Mouse (Mus musculus): ENCODE data around the gene Etv6.

DNA sequence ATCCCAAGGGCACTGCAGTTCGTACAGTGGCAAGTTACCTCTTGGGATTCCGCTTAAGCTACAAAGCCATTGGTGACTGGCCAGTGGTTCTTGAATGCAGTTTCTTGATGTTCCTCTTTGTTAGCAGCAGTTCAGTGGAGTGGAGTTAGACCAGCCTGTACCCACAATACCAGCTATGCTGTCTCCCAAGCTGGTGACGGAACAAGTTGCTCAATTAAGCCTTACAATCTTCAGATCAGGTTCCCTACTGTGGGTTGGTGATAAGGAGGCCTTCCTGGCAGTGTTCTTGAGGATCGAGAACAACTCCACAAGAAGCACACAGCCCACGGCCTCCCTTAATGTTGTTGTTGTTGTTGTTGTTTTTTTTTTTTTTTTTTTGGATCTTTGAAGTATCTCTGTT, 95.3 kb downstream of the Etv6 start:
- TF ChIP-seq CTCF (IDR thresholded peaks at IDR 0.05; ENCODE audit: borderline replicate concordance, insufficient read depth, low read length): no peak
- TF ChIP-seq POLR2A (IDR thresholded peaks at IDR 0.05; ENCODE audit: low read depth, low read length): no peak
